Mouse (Mus musculus): ENCODE results near the gene Kremen2. TPM values are rescaled to one million over a fixed set of nuclear protein-coding genes. Genes with fewer than 3 reads are reported as not detected.

Gene Kremen2
- not detected for polyA plus RNA-seq (2014; fragmentation: Illumina TruSeq; extraction: RNeasy Lipid Tissue Mini Kit (QIAGEN cat#74804); ENCODE audit: low replicate concordance)

GRCm38 (mm10) chr17:23745301-23746251 is at the start of gene Kremen2:
Gene Kremen2 (minus strand): TSS chr17:23745833.

DNA sequence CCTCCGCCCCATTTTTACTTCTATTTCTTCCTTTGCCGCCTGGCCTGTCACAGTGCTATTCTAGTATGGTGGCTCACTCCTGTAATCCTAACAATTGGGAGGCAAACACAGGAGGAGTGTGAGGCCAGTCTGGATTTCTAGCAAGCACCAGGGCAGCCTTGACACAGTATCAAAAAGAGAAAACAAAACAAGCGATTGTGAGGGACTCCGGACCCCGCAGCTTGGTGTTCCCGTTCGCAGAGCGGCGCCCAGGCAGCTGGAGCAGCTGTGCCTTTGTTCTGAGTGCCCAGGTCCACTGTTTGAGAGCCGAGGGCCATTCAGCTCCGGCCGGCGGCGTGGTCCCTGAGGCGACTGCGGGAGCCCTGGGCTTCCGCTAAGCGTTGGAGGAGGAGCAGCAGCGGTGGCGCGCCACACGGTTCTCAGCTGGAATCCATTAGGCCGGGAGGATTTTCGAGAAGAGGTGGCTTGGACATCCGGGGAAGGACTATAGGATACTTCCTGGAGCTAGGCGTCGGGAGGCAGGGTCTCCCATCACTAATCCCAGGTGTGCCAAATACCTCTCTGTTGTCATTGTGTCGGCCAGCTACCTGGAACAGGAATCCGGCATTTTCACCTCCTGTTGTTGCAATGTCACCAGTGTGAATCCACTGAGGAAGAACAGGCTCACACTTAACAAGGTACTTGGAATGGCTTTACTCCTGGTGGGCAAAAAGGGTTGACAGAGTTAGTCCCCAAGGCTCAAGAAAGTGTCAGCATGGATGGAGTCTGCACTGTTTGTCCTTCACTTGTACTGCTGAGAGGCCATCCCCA is 44.8 kb upstream of the Kremen2 start, which contains the start of gene Srrm2:
Gene Srrm2 (plus strand): TSS at position 264 of the 810 bp plus-strand sequence.

GRCm38 (mm10) chr17:23785561-23786471 is 40.2 kb upstream of the Kremen2 start, which contains the start of gene Flywch2:
Gene Flywch2 (minus strand): TSS chr17:23786081.

GRCm38 (mm10) chr17:23771284-23772218 is 25.9 kb upstream of the Kremen2 start, which contains the start of gene Flywch1:
Gene Flywch1 (minus strand): TSS chr17:23771602.

DNA sequence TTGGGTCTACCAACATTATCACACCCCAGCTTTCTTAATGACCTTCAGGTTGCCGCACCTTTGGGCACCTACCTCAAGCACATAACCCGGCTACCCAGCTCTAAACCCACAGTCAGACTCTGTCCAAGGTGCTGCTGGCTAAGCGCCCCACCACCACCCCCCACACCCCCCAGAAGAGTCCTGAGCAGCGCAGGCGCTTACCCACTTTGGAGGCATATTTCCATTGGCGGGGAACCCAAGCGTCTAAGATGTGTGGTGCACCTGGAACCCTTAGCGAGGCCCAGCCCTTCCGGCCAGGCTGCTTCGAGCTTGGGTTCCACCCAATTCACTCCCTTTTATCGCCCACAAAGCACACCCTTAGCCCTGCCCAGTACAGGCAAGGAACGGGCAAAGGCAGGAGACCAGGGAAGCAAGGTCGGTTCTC is 5.0 kb downstream of the Kremen2 start, which contains the start of gene Paqr4:
Gene Paqr4 (minus strand): TSS at position 270 of the 424 bp plus-strand sequence.

GRCm38 (mm10) chr17:23725999-23726757 is 19.5 kb downstream of the Kremen2 start, which contains the start of gene Pkmyt1:
Gene Pkmyt1 (plus strand): TSS chr17:23726336.

DNA sequence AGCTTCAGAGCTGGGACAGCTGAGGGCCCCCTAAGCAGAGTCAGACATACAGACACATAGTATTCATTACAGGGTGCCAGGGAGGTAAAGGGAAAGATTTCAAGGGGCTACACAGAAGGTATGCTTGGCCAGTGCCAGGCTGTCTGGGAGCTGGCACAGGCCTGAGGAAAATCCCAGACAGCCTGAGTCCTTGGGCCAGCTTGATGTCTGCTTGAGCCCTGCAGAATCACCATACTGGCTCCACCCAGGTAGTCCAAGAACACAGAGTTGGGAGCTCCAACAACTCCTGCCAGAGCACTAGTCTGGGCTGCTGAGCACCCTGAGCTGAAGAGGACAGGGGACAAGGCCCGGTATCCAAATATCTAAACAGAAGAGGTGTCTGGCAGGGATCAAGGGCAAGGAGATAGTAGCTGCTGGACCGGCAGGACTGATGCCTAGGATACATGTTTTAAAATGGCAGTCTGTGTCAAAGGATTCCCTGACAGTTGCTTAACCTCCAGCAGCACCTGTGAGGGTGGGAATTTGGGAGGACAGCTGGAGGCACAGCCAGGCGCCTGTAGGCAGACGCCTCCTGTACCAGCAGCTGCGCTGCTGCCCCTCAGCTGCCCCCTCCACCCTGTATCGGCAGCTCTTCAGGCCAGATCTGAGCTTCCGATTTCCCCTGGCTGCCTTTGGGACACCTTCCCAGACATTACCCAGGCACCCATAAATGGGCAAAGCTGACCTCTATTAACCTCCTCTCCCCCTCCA is 23.1 kb downstream of the Kremen2 start, which contains the start of gene 1520401A03Rik:
Gene 1520401A03Rik (minus strand): TSS at position 408 of the 750 bp plus-strand sequence.

Other genes starting within 250 kb of the Kremen2 start
- gene Zfp213, start 181.6 kb downstream of the Kremen2 start, polyA plus RNA-seq (2014; fragmentation: Illumina TruSeq; extraction: RNeasy Lipid Tissue Mini Kit (QIAGEN cat#74804); ENCODE audit: low replicate concordance), result 0.33 TPM
- not detected for gene Zfp13, start 146.3 kb downstream of the Kremen2 start, polyA plus RNA-seq (2014; fragmentation: Illumina TruSeq; extraction: RNeasy Lipid Tissue Mini Kit (QIAGEN cat#74804); ENCODE audit: low replicate concordance)
- gene Zscan10, start 145.0 kb downstream of the Kremen2 start, polyA plus RNA-seq (2014; fragmentation: Illumina TruSeq; extraction: RNeasy Lipid Tissue Mini Kit (QIAGEN cat#74804); ENCODE audit: low replicate concordance), result not detected
- 0.82 TPM for gene Mmp25, start 100.6 kb downstream of the Kremen2 start, polyA plus RNA-seq (2014; fragmentation: Illumina TruSeq; extraction: RNeasy Lipid Tissue Mini Kit (QIAGEN cat#74804); ENCODE audit: low replicate concordance)
- 0.85 TPM for gene Bicdl2, start 85.3 kb downstream of the Kremen2 start, polyA plus RNA-seq (2014; fragmentation: Illumina TruSeq; extraction: RNeasy Lipid Tissue Mini Kit (QIAGEN cat#74804); ENCODE audit: low replicate concordance)
- 2.0 TPM for gene Hcfc1r1, start 72.2 kb downstream of the Kremen2 start, polyA plus RNA-seq (2014; fragmentation: Illumina TruSeq; extraction: RNeasy Lipid Tissue Mini Kit (QIAGEN cat#74804); ENCODE audit: low replicate concordance)
- gene Thoc6, start 72.0 kb downstream of the Kremen2 start, polyA plus RNA-seq (2014; fragmentation: Illumina TruSeq; extraction: RNeasy Lipid Tissue Mini Kit (QIAGEN cat#74804); ENCODE audit: low replicate concordance), result 3.2 TPM
- not detected for gene Tnfrsf12a, start 68.4 kb downstream of the Kremen2 start, polyA plus RNA-seq (2014; fragmentation: Illumina TruSeq; extraction: RNeasy Lipid Tissue Mini Kit (QIAGEN cat#74804); ENCODE audit: low replicate concordance)
- gene Cldn6, start 66.6 kb downstream of the Kremen2 start, polyA plus RNA-seq (2014; fragmentation: Illumina TruSeq; extraction: RNeasy Lipid Tissue Mini Kit (QIAGEN cat#74804); ENCODE audit: low replicate concordance), result not detected
- not detected for gene Cldn9, start 61.8 kb downstream of the Kremen2 start, polyA plus RNA-seq (2014; fragmentation: Illumina TruSeq; extraction: RNeasy Lipid Tissue Mini Kit (QIAGEN cat#74804); ENCODE audit: low replicate concordance)
- gene 1520401A03Rik, start 23.1 kb downstream of the Kremen2 start, polyA plus RNA-seq (2014; fragmentation: Illumina TruSeq; extraction: RNeasy Lipid Tissue Mini Kit (QIAGEN cat#74804); ENCODE audit: low replicate concordance), result not detected
- gene Pkmyt1, start 19.5 kb downstream of the Kremen2 start, polyA plus RNA-seq (2014; fragmentation: Illumina TruSeq; extraction: RNeasy Lipid Tissue Mini Kit (QIAGEN cat#74804); ENCODE audit: low replicate concordance), result 1.6 TPM
- gene Paqr4, start 5.0 kb downstream of the Kremen2 start, polyA plus RNA-seq (2014; fragmentation: Illumina TruSeq; extraction: RNeasy Lipid Tissue Mini Kit (QIAGEN cat#74804); ENCODE audit: low replicate concordance), result 6.4 TPM
- 0.78 TPM for gene Flywch1, start 25.8 kb upstream of the Kremen2 start, polyA plus RNA-seq (2014; fragmentation: Illumina TruSeq; extraction: RNeasy Lipid Tissue Mini Kit (QIAGEN cat#74804); ENCODE audit: low replicate concordance)
- gene Flywch2, start 40.2 kb upstream of the Kremen2 start, polyA plus RNA-seq (2014; fragmentation: Illumina TruSeq; extraction: RNeasy Lipid Tissue Mini Kit (QIAGEN cat#74804); ENCODE audit: low replicate concordance), result not detected
- 109 TPM for gene Srrm2, start 44.7 kb upstream of the Kremen2 start, polyA plus RNA-seq (2014; fragmentation: Illumina TruSeq; extraction: RNeasy Lipid Tissue Mini Kit (QIAGEN cat#74804); ENCODE audit: low replicate concordance)
- 18.9 TPM for gene Elob, start 83.3 kb upstream of the Kremen2 start, polyA plus RNA-seq (2014; fragmentation: Illumina TruSeq; extraction: RNeasy Lipid Tissue Mini Kit (QIAGEN cat#74804); ENCODE audit: low replicate concordance)
- not detected for gene Prss33, start 90.2 kb upstream of the Kremen2 start, polyA plus RNA-seq (2014; fragmentation: Illumina TruSeq; extraction: RNeasy Lipid Tissue Mini Kit (QIAGEN cat#74804); ENCODE audit: low replicate concordance)
- 6.8 TPM for gene Prss32, start 98.0 kb upstream of the Kremen2 start, polyA plus RNA-seq (2014; fragmentation: Illumina TruSeq; extraction: RNeasy Lipid Tissue Mini Kit (QIAGEN cat#74804); ENCODE audit: low replicate concordance)
- gene Prss41, start 98.3 kb upstream of the Kremen2 start, polyA plus RNA-seq (2014; fragmentation: Illumina TruSeq; extraction: RNeasy Lipid Tissue Mini Kit (QIAGEN cat#74804); ENCODE audit: low replicate concordance), result 1.1 TPM
- gene Prss21, start 122.2 kb upstream of the Kremen2 start, polyA plus RNA-seq (2014; fragmentation: Illumina TruSeq; extraction: RNeasy Lipid Tissue Mini Kit (QIAGEN cat#74804); ENCODE audit: low replicate concordance), result not detected
- not detected for gene Dcpp1, start 135.0 kb upstream of the Kremen2 start, polyA plus RNA-seq (2014; fragmentation: Illumina TruSeq; extraction: RNeasy Lipid Tissue Mini Kit (QIAGEN cat#74804); ENCODE audit: low replicate concordance)
- not detected for gene Dcpp2, start 135.0 kb upstream of the Kremen2 start, polyA plus RNA-seq (2014; fragmentation: Illumina TruSeq; extraction: RNeasy Lipid Tissue Mini Kit (QIAGEN cat#74804); ENCODE audit: low replicate concordance)
- not detected for gene Dcpp3, start 171.6 kb upstream of the Kremen2 start, polyA plus RNA-seq (2014; fragmentation: Illumina TruSeq; extraction: RNeasy Lipid Tissue Mini Kit (QIAGEN cat#74804); ENCODE audit: low replicate concordance)
- not detected for gene Sbp, start 195.8 kb upstream of the Kremen2 start, polyA plus RNA-seq (2014; fragmentation: Illumina TruSeq; extraction: RNeasy Lipid Tissue Mini Kit (QIAGEN cat#74804); ENCODE audit: low replicate concordance)
- not detected for gene Sbpl, start 209.4 kb upstream of the Kremen2 start, polyA plus RNA-seq (2014; fragmentation: Illumina TruSeq; extraction: RNeasy Lipid Tissue Mini Kit (QIAGEN cat#74804); ENCODE audit: low replicate concordance)
- 4.3 TPM for gene Prss30, start 234.7 kb upstream of the Kremen2 start, polyA plus RNA-seq (2014; fragmentation: Illumina TruSeq; extraction: RNeasy Lipid Tissue Mini Kit (QIAGEN cat#74804); ENCODE audit: low replicate concordance)

All from small intestine, adult 10 weeks (tissue).